Mouse (Mus musculus): ENCODE measurements around the gene Socs7.

DNA sequence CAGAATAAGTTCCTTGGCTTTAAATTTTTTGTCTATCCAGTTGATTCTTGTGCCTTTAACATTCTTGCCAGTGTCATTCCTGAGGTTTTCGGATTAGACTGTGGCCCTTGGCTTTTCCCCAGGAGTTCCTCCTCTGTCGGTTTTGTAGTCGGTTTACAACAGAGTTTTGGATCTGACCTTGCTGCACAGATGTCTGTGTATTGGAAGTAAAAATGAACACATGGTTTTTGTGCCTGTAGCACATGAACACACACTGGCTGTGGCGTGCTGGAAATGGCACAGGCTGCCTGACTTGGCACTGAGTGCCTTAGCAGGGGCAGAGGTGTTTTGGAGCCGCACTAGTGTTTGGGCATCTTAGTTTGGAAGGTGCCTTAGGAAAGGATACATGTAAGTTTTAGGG is 6.2 kb downstream of the Socs7 start:
- TF ChIP-seq CTCF (IDR thresholded peaks at IDR 0.05; ENCODE audit: extremely low read depth, insufficient read depth, insufficient read length, insufficient replicate concordance) (no peak), POLR2A (IDR thresholded peaks at IDR 0.05; ENCODE audit: low read depth, low read length) (no peak)

Data from spleen, adult 2 months (tissue).